Mouse (Mus musculus) hindbrain, embryonic 12.5 days (tissue): Measurements from ENCODE around the gene Noc2l. TPM values are rescaled to one million over a fixed set of nuclear protein-coding genes. Genes with fewer than 3 reads are reported as not detected.
A peak's percentile ranks its signal among the peaks of the same experiment; 100 is the strongest.

Source experiments
- ATAC-seq: fragments of 200-750 bp; cut with Nextera tagmentation; 2 replicates; pipeline ENCODE4 v1.8.0; 2017; ENCODE audit warnings: moderate TSS enrichment; ENCODE audit not compliant: low FRiP score
- H3K27ac ChIP-seq: fragments of 300-500 bp; sonication (generic); 2 replicates; pipeline ENCODE4 v1.5.1; 2016; ENCODE audit warnings: mild to moderate bottlenecking
- H3K27me3 ChIP-seq: fragments of 300-500 bp; sonication (generic); 2 replicates; pipeline ENCODE4 v1.6.1; 2016; ENCODE audit warnings: mild to moderate bottlenecking
- H3K36me3 ChIP-seq: fragments of 300-500 bp; sonication (generic); 2 replicates; pipeline ENCODE4 v1.6.1; 2016; ENCODE audit warnings: mild to moderate bottlenecking
- H3K4me1 ChIP-seq: fragments of 300-500 bp; sonication (generic); 2 replicates; pipeline ENCODE4 v1.6.1; 2016
- H3K4me2 ChIP-seq: fragments of 300-500 bp; sonication (generic); replicated peaks from 2 replicates; pipeline ENCODE4 v1.6.1; 2016; ENCODE audit warnings: mild to moderate bottlenecking
- H3K4me3 ChIP-seq: fragments of 300-500 bp; sonication (generic); 2 replicates; pipeline ENCODE4 v1.5.1; 2016; ENCODE audit warnings: mild to moderate bottlenecking
- H3K9ac ChIP-seq: fragments of 300-500 bp; sonication (generic); 2 replicates; pipeline ENCODE4 v1.6.1; 2016; ENCODE audit warnings: mild to moderate bottlenecking, moderate library complexity
- H3K9me3 ChIP-seq: fragments of 300-500 bp; sonication (generic); replicated peaks from 2 replicates; pipeline ENCODE4 v1.6.1; 2016; ENCODE audit warnings: mild to moderate bottlenecking
- WGBS: fragments of 180-500 bp; shearing (Covaris S2); methylation state at CpG from one replicate; pipeline ENCODE4 v1.1.7; 2016; 5-methylcytosine and 5-hydroxymethylcytosine counted together
- microRNA-seq: library from miRNA; unstranded; fragments of <30 nt; microRNA quantifications from one replicate; pipeline ENCODE4, GENCODE M21; 2017
- polyA plus RNA-seq: library from polyadenylated mRNA; unstranded; fragments of >200 nt; fragmentation: Nextera tagmentation; extraction: Ambion mirVana; gene quantifications from 2 replicates; pipeline ENCODE4 v1.2.1, GENCODE M21; 2016

The Noc2l gene
- polyA plus RNA-seq, 1 experiment from 2014 or later: 76.7 TPM

- no peak overlapping the region for H3K4me2 ChIP-seq
- no peak for ATAC-seq
- WGBS: 42% methylated on average over 3 of the region's 3 CpGs
- peak overlapping the region; percentile 67 for H3K27ac ChIP-seq
- H3K9me3 ChIP-seq: no peaks in the 10 kb centered on the region
- H3K9ac ChIP-seq: no peak overlapping the region
- no peak overlapping the region for H3K4me3 ChIP-seq
- H3K4me1 ChIP-seq: peaks cover 28% of the 10 kb centered on the region
- H3K27me3 ChIP-seq: peaks cover 33% of the 10 kb centered on the region
- H3K36me3 ChIP-seq: peaks cover 18% of the 10 kb centered on the region
These were observed 16.8 kb downstream of the Noc2l start for GRCm38 (mm10) chr4:156252619-156253018.

- no peak overlapping the region for H3K9ac ChIP-seq
- peaks cover 33% of the 10 kb centered on the region for H3K27me3 ChIP-seq
- 47% methylated on average over 7 of the region's 7 CpGs for WGBS
- H3K4me2 ChIP-seq: no peak overlapping the region
- H3K36me3 ChIP-seq: peaks cover 14% of the 10 kb centered on the region
- peaks cover 28% of the 10 kb centered on the region for H3K4me1 ChIP-seq
- ATAC-seq: peak; percentile 14; the same call in 1 of the 2 replicates
- H3K4me3 ChIP-seq: no peak overlapping the region
- no peaks in the 10 kb centered on the region for H3K9me3 ChIP-seq
- peak overlapping the region; percentile 67; the same call in 1 of the 2 replicates for H3K27ac ChIP-seq
These were observed 17.2 kb downstream of the Noc2l start for GRCm38 (mm10) chr4:156253043-156253442.

- WGBS: 4% methylated on average over 27 of the region's 30 CpGs
- peak overlapping the region; percentile 18 for H3K4me3 ChIP-seq
- H3K27ac ChIP-seq: 0 out of 2 replicates have a peak overlapping the region, but pooled peaks have one; percentile 4
- H3K4me1 ChIP-seq: peaks cover 26% of the 10 kb centered on the region
- H3K4me2 ChIP-seq: peak overlapping the region; percentile 41
- H3K27me3 ChIP-seq: peaks cover 29% of the 10 kb centered on the region
- peak; percentile 62 for ATAC-seq
- H3K9ac ChIP-seq: no peak overlapping the region
- H3K36me3 ChIP-seq: 0 out of 2 replicates have a peak, but pooled peaks cover under 1% of the 10 kb centered on the region
- no peaks in the 10 kb centered on the region for H3K9me3 ChIP-seq
These were observed 18.7 kb downstream of the Noc2l start for GRCm38 (mm10) chr4:156254361-156255077.

GRCm38 (mm10) chr4:156255078-156255839 lies 19.4 kb downstream of the Noc2l start, which contains the start of gene Samd11:
Gene Samd11 (minus strand): TSS chr4:156255657.
- Histone ChIP-seq H3K9ac (peak within 1 kb of the TSS; percentile 18; the same call in 1 of the 2 replicates), H3K9me3 (no peaks in the 10 kb centered on the region), H3K4me3 (peak within 1 kb of the TSS; percentile 18), H3K4me1 (peaks cover 24% of the 10 kb centered on the region), H3K27ac (0 out of 2 replicates have a peak within 1 kb of the TSS, but pooled peaks have one; percentile 4), H3K36me3 (no peaks in the 10 kb centered on the region), H3K27me3 (peaks cover 29% of the 10 kb centered on the region), H3K4me2 (peak within 1 kb of the TSS; percentile 41)
- ATAC-seq: peak; percentile 56
- WGBS: 3% methylated on average over 26 of the region's 26 CpGs

Small RNAs within 50 kb of the gene (microRNA-seq; reads per million reads assigned to microRNA genes)
- 5.4 reads per million, percentile 14 among the genes with 10 or more reads in this experiment for gene Mir7658

Other genes starting within 250 kb of the Noc2l start
- gene B3galt6, start 243.4 kb upstream of the Noc2l start, polyA plus RNA-seq: 19.5 and 20.4 TPM in 2 replicates
- 129 and 130 TPM in 2 replicates for gene Sdf4, start 243.1 kb upstream of the Noc2l start, polyA plus RNA-seq
- gene Tnfrsf4, start 222.2 kb upstream of the Noc2l start, polyA plus RNA-seq: 0.29 and 0.76 TPM in 2 replicates
- gene Tnfrsf18, start 209.8 kb upstream of the Noc2l start, polyA plus RNA-seq: 1.8 and 2.6 TPM in 2 replicates
- gene Ttll10, start 176.6 kb upstream of the Noc2l start, polyA plus RNA-seq: 0.14 and 0.32 TPM in 2 replicates
- 49.6 and 50.8 TPM in 2 replicates for gene 9430015G10Rik, start 126.0 kb upstream of the Noc2l start, polyA plus RNA-seq
- 0.56 and 0.76 TPM in 2 replicates for gene Rnf223, start 105.5 kb upstream of the Noc2l start, polyA plus RNA-seq
- gene Agrn, start 38.5 kb upstream of the Noc2l start, polyA plus RNA-seq: 161 and 178 TPM in 2 replicates
- 1.2 and 1.3 TPM in 2 replicates for gene Isg15, start 35.2 kb upstream of the Noc2l start, polyA plus RNA-seq
- 7.0 and 7.6 TPM in 2 replicates for gene AW011738, start 32.7 kb upstream of the Noc2l start, polyA plus RNA-seq
- 2.3 and 2.6 TPM in 2 replicates for gene Perm1, start 20.1 kb upstream of the Noc2l start, polyA plus RNA-seq
- 29.0 and 30.5 TPM in 2 replicates for gene Plekhn1, start 1.2 kb upstream of the Noc2l start, polyA plus RNA-seq
- 3.0 and 3.9 TPM in 2 replicates for gene Samd11, start 19.6 kb downstream of the Noc2l start, polyA plus RNA-seq
- not detected in 2 replicates for gene Vmn2r-ps159, start 95.1 kb downstream of the Noc2l start, polyA plus RNA-seq